Mouse (Mus musculus) T-cell, adult 2 months (primary cell): Measurements from ENCODE around the gene Parn.

Experiments used
- DNase-seq: peaks from one replicate; pipeline ENCODE4 v3.0.0; 2022; ENCODE audit warnings: low spot score

Parn gene

GRCm38 (mm10) chr16:13556446-13556845, 111.5 kb downstream of the Parn start:
- no peak for DNase-seq

GRCm38 (mm10) chr16:13550667-13551066, 117.3 kb downstream of the Parn start:
- no peak for DNase-seq

- DNase-seq, result no peak
Observed at GRCm38 (mm10) chr16:13549976-13550375, 118.0 kb downstream of the Parn start.

GRCm38 (mm10) chr16:13541816-13542215, 126.2 kb downstream of the Parn start:
- no peak for DNase-seq

- DNase-seq, result no peak
Observed at GRCm38 (mm10) chr16:13541121-13541747, 126.7 kb downstream of the Parn start.

GRCm38 (mm10) chr16:13538933-13539648, 128.9 kb downstream of the Parn start:
- no peak for DNase-seq

- no peak for DNase-seq
Observed at GRCm38 (mm10) chr16:13538213-13538932, 129.6 kb downstream of the Parn start.

GRCm38 (mm10) chr16:13536404-13536803, 131.6 kb downstream of the Parn start:
- DNase-seq, result no peak

- no peak for DNase-seq
Observed at GRCm38 (mm10) chr16:13535856-13536255, 132.1 kb downstream of the Parn start.

- DNase-seq, result no peak
Observed at GRCm38 (mm10) chr16:13532840-13533239, 135.1 kb downstream of the Parn start.

- DNase-seq, result no peak
Observed at GRCm38 (mm10) chr16:13531279-13531678, 136.7 kb downstream of the Parn start.

- no peak for DNase-seq
Observed at GRCm38 (mm10) chr16:13521359-13521758, 146.6 kb downstream of the Parn start.

- DNase-seq, result no peak
Observed at GRCm38 (mm10) chr16:13520301-13520700, 147.7 kb downstream of the Parn start.

GRCm38 (mm10) chr16:13516214-13516613, 151.8 kb downstream of the Parn start:
- no peak for DNase-seq

GRCm38 (mm10) chr16:13515524-13515923, 152.4 kb downstream of the Parn start:
- DNase-seq, result no peak

- no peak for DNase-seq
Observed at GRCm38 (mm10) chr16:13505055-13505454, 162.9 kb downstream of the Parn start.

GRCm38 (mm10) chr16:13504476-13504875, 163.5 kb downstream of the Parn start:
- DNase-seq, result no peak

GRCm38 (mm10) chr16:13498923-13499322, 169.0 kb downstream of the Parn start:
- no peak for DNase-seq

GRCm38 (mm10) chr16:13493981-13494380, 174.0 kb downstream of the Parn start:
- no peak for DNase-seq

GRCm38 (mm10) chr16:13492996-13493395, 175.0 kb downstream of the Parn start:
- DNase-seq, result no peak

- DNase-seq, result no peak
Observed at GRCm38 (mm10) chr16:13491776-13492175, 176.2 kb downstream of the Parn start.
